Mouse (Mus musculus) testis, adult 2 months (tissue): ENCODE measurements around the gene Sbk3. TPM values are rescaled to one million over a fixed set of nuclear protein-coding genes. Genes with fewer than 3 reads are reported as not detected.

Source experiments
- H3K27ac ChIP-seq: fragments of 200-500 bp; 2 replicates; pipeline ENCODE4 v1.5.1; 2012; ENCODE audit warnings: low read depth, low read length; ENCODE audit not compliant: control insufficient read depth, insufficient read depth
- H3K27me3 ChIP-seq: fragments of 200-500 bp; 2 replicates; pipeline ENCODE4 v1.6.1; 2012; ENCODE audit warnings: mild to moderate bottlenecking, low read length, moderate library complexity; ENCODE audit not compliant: control insufficient read depth, insufficient read depth
- H3K36me3 ChIP-seq: fragments of 200-500 bp; 2 replicates; pipeline ENCODE4 v1.6.1; 2012; ENCODE audit warnings: mild to moderate bottlenecking, low read length; ENCODE audit not compliant: control insufficient read depth, insufficient read depth
- H3K4me1 ChIP-seq: fragments of 200-500 bp; 2 replicates; pipeline ENCODE4 v1.6.1; 2012; ENCODE audit warnings: low read length; ENCODE audit not compliant: control insufficient read depth, insufficient read depth
- H3K4me3 ChIP-seq: fragments of 200-500 bp; 2 replicates; pipeline ENCODE4 v1.5.1; 2012; ENCODE audit warnings: low read depth, mild to moderate bottlenecking, low read length, moderate library complexity, mixed read lengths; ENCODE audit not compliant: control insufficient read depth
- CTCF ChIP-seq: fragments of 200-500 bp; IDR thresholded peaks from 2 replicates; pipeline ENCODE4 v1.5.1; 2012; ENCODE audit warnings: low read depth, mild to moderate bottlenecking, inconsistent platforms, low read length, moderate library complexity; ENCODE audit not compliant: control insufficient read depth, insufficient read depth, insufficient replicate concordance
- POLR2A ChIP-seq: fragments of 200-500 bp; IDR thresholded peaks from 2 replicates; pipeline ENCODE4 v1.6.1; 2012; ENCODE audit warnings: low read depth, mild to moderate bottlenecking, inconsistent platforms, low read length, moderate library complexity; ENCODE audit not compliant: control insufficient read depth
- polyA plus RNA-seq: library from polyadenylated mRNA; depleted of rRNA; stranded (reverse); fragments of >200 nt; gene quantifications from 2 replicates; pipeline ENCODE4 v1.2.3, GENCODE M21; 2012

Sbk3 gene
- polyA plus RNA-seq, 1 experiment: 0.27 TPM

- Histone ChIP-seq H3K4me3 (no peak overlapping the region), H3K4me1 (peaks cover 4% of the 10 kb centered on the region), H3K27ac (no peak overlapping the region), H3K27me3 (no peaks in the 10 kb centered on the region), H3K36me3 (no peaks in the 10 kb centered on the region)
- TF ChIP-seq CTCF (peak; percentile 73; the same call in 1 of the 2 replicates), POLR2A (no peak)
Measured at GRCm38 (mm10) chr7:4940068-4940479, 30.9 kb downstream of the Sbk3 start.

- Histone ChIP-seq H3K36me3 (no peaks in the 10 kb centered on the region), H3K27me3 (no peaks in the 10 kb centered on the region), H3K27ac (no peak overlapping the region), H3K4me3 (no peak overlapping the region), H3K4me1 (peaks cover 3% of the 10 kb centered on the region)
- no peak for TF ChIP-seq POLR2A
- peak; percentile 80; the same call in 1 of the 2 replicates for TF ChIP-seq CTCF
Measured at GRCm38 (mm10) chr7:4938456-4938855, 32.5 kb downstream of the Sbk3 start.

- TF ChIP-seq POLR2A (no peak), CTCF (no peak)
- H3K4me1 ChIP-seq: no peaks in the 10 kb centered on the region
- no peaks in the 10 kb centered on the region for H3K36me3 ChIP-seq
- no peak overlapping the region for H3K4me3 ChIP-seq
- no peaks in the 10 kb centered on the region for H3K27me3 ChIP-seq
- no peak overlapping the region for H3K27ac ChIP-seq
Measured at GRCm38 (mm10) chr7:4937392-4937791, 33.6 kb downstream of the Sbk3 start.

GRCm38 (mm10) chr7:4936832-4937231 lies 34.1 kb downstream of the Sbk3 start:
- no peaks in the 10 kb centered on the region for H3K27me3 ChIP-seq
- H3K4me1 ChIP-seq: no peaks in the 10 kb centered on the region
- TF ChIP-seq CTCF: no peak
- TF ChIP-seq POLR2A: no peak
- no peak overlapping the region for H3K4me3 ChIP-seq
- no peak overlapping the region for H3K27ac ChIP-seq
- H3K36me3 ChIP-seq: no peaks in the 10 kb centered on the region

GRCm38 (mm10) chr7:4934160-4934914 lies 36.6 kb downstream of the Sbk3 start:
- Histone ChIP-seq H3K27ac (no peak overlapping the region), H3K27me3 (no peaks in the 10 kb centered on the region), H3K4me3 (no peak overlapping the region), H3K36me3 (no peaks in the 10 kb centered on the region), H3K4me1 (no peaks in the 10 kb centered on the region)
- TF ChIP-seq CTCF: no peak
- TF ChIP-seq POLR2A: no peak

- Histone ChIP-seq H3K27ac (no peak overlapping the region), H3K36me3 (no peaks in the 10 kb centered on the region), H3K27me3 (no peaks in the 10 kb centered on the region), H3K4me1 (no peaks in the 10 kb centered on the region), H3K4me3 (no peak overlapping the region)
- TF ChIP-seq POLR2A: no peak
- TF ChIP-seq CTCF: no peak
Measured at GRCm38 (mm10) chr7:4933103-4933502, 37.9 kb downstream of the Sbk3 start.

- TF ChIP-seq POLR2A (no peak), CTCF (no peak)
- H3K36me3 ChIP-seq: no peaks in the 10 kb centered on the region
- H3K27me3 ChIP-seq: no peaks in the 10 kb centered on the region
- H3K27ac ChIP-seq: no peak overlapping the region
- H3K4me3 ChIP-seq: no peak overlapping the region
- peaks cover 13% of the 10 kb centered on the region for H3K4me1 ChIP-seq
Measured at GRCm38 (mm10) chr7:4928323-4928722, 42.6 kb downstream of the Sbk3 start.

GRCm38 (mm10) chr7:4927711-4928110 lies 43.3 kb downstream of the Sbk3 start:
- TF ChIP-seq POLR2A (no peak), CTCF (no peak)
- H3K4me1 ChIP-seq: peaks cover 19% of the 10 kb centered on the region
- no peaks in the 10 kb centered on the region for H3K27me3 ChIP-seq
- no peak overlapping the region for H3K4me3 ChIP-seq
- H3K27ac ChIP-seq: no peak overlapping the region
- H3K36me3 ChIP-seq: no peaks in the 10 kb centered on the region
